Mouse (Mus musculus): ENCODE measurements around the gene Stxbp5.

DNA sequence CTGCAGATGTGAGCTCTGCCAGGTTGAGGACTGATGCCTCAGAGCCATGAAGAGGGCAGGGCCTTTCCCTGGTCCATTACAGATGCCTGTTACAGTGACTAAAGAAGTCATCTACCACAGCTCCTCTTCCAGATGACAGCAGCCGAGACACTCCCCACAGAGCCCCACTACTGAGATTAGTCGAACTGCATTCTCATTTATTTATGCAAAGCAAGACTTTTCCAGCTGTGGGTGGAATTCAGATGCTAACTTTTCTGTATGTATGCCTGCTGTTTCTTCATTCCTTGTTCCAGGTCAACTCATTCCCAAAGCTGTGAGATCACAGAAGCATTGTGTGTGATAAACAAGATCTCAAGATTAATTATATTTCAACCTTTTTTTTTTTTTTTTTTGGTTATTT, 97.8 kb downstream of the Stxbp5 start:
- TF ChIP-seq POLR2A (IDR thresholded peaks at IDR 0.05; ENCODE audit: low read depth, low read length) (no peak), CTCF (IDR thresholded peaks at IDR 0.05; ENCODE audit: borderline replicate concordance, insufficient read depth, low read length) (no peak)

All from embryonic fibroblast, embryonic 13.5 days (primary cell).